Mouse (Mus musculus) CH12.LX (cell line): ENCODE measurements around the gene AL732309.1. TPM values are rescaled to one million over a fixed set of nuclear protein-coding genes. Genes with fewer than 3 reads are reported as not detected.

Experiments used
- polyA plus RNA-seq: library from polyadenylated mRNA; unstranded; fragments of >175 nt; gene quantifications from 2 replicates; pipeline ENCODE4 v1.2.1, GENCODE M21; 2012; ENCODE audit warnings: low read depth; ENCODE audit not compliant: insufficient read length
- total RNA-seq, 2 experiments: library from RNA; depleted of rRNA; stranded (reverse); fragments of 300-350 nt in 1 of 2; fragments of >200 nt in 1 of 2; gene quantifications; 2 replicates each; pipeline ENCODE4 v1.2.3; 2012 to 2014

AL732309.1 gene
- total and polyA plus RNA-seq, 3 experiments = 4.5 to 8.9 (median 6.7) TPM

Other genes starting within 250 kb of the AL732309.1 start
Only the 20 nearest of the 32 such genes appear.
- gene Nrarp, start 66.1 kb downstream of the AL732309.1 start, total RNA-seq (2012; rRNA removed) = 3.1 TPM in 2 replicates
- 0.24 and 0.35 TPM in 2 replicates for gene Nrarp, start 66.1 kb downstream of the AL732309.1 start, total RNA-seq (2014; rRNA removed)
- 0.14 and 0.20 TPM in 2 replicates for gene Nrarp, start 66.1 kb downstream of the AL732309.1 start, polyA plus RNA-seq
- gene Tor4a, start 50.0 kb downstream of the AL732309.1 start, total RNA-seq (2012; rRNA removed) = 17.5 and 20.4 TPM in 2 replicates
- 12.6 and 13.1 TPM in 2 replicates for gene Tor4a, start 50.0 kb downstream of the AL732309.1 start, total RNA-seq (2014; rRNA removed)
- gene Tor4a, start 50.0 kb downstream of the AL732309.1 start, polyA plus RNA-seq = 15.3 TPM in 2 replicates
- 57.0 and 58.7 TPM in 2 replicates for gene Nelfb, start 35.4 kb downstream of the AL732309.1 start, total RNA-seq (2012; rRNA removed)
- gene Nelfb, start 35.4 kb downstream of the AL732309.1 start, total RNA-seq (2014; rRNA removed) = 42.0 and 53.6 TPM in 2 replicates
- gene Nelfb, start 35.4 kb downstream of the AL732309.1 start, polyA plus RNA-seq = 52.5 and 58.0 TPM in 2 replicates
- gene Stpg3, start 32.2 kb downstream of the AL732309.1 start, total RNA-seq (2012; rRNA removed) = not detected in 2 replicates
- not detected in 2 replicates for gene Stpg3, start 32.2 kb downstream of the AL732309.1 start, total RNA-seq (2014; rRNA removed)
- gene Stpg3, start 32.2 kb downstream of the AL732309.1 start, polyA plus RNA-seq = not detected in 2 replicates
- 0.38 and 0.42 TPM in 2 replicates for gene Fam166a, start 28.1 kb downstream of the AL732309.1 start, total RNA-seq (2012; rRNA removed)
- gene Fam166a, start 28.1 kb downstream of the AL732309.1 start, total RNA-seq (2014; rRNA removed) = not detected in 2 replicates
- 23.4 and 35.0 TPM in 2 replicates for gene Fam166a, start 28.1 kb downstream of the AL732309.1 start, polyA plus RNA-seq
- gene Tubb4b, start 22.2 kb downstream of the AL732309.1 start, total RNA-seq (2012; rRNA removed) = 356 and 564 TPM in 2 replicates
- gene Tubb4b, start 22.2 kb downstream of the AL732309.1 start, total RNA-seq (2014; rRNA removed) = 592 and 605 TPM in 2 replicates
- gene Tubb4b, start 22.2 kb downstream of the AL732309.1 start, polyA plus RNA-seq = 490 and 520 TPM in 2 replicates
- not detected in 2 replicates for gene Slc34a3, start 12.5 kb downstream of the AL732309.1 start, total RNA-seq (2012; rRNA removed)
- gene Slc34a3, start 12.5 kb downstream of the AL732309.1 start, total RNA-seq (2014; rRNA removed) = not detected in 2 replicates
- gene Slc34a3, start 12.5 kb downstream of the AL732309.1 start, polyA plus RNA-seq = not detected in 2 replicates
- not detected in 2 replicates for gene Rnf224, start 10.1 kb downstream of the AL732309.1 start, total RNA-seq (2012; rRNA removed)
- gene Rnf224, start 10.1 kb downstream of the AL732309.1 start, total RNA-seq (2014; rRNA removed) = not detected in 2 replicates
- not detected in 2 replicates for gene Rnf224, start 10.1 kb downstream of the AL732309.1 start, polyA plus RNA-seq
- gene Rnf208, start 4.6 kb downstream of the AL732309.1 start, total RNA-seq (2012; rRNA removed) = 0.92 and 1.7 TPM in 2 replicates
- gene Rnf208, start 4.6 kb downstream of the AL732309.1 start, total RNA-seq (2014; rRNA removed) = 0.24 and 0.34 TPM in 2 replicates
- 0.78 and 1.4 TPM in 2 replicates for gene Rnf208, start 4.6 kb downstream of the AL732309.1 start, polyA plus RNA-seq
- gene Cysrt1, start 4.4 kb downstream of the AL732309.1 start, total RNA-seq (2012; rRNA removed) = not detected in 2 replicates
- gene Cysrt1, start 4.4 kb downstream of the AL732309.1 start, total RNA-seq (2014; rRNA removed) = not detected in 2 replicates
- not detected in 2 replicates for gene Cysrt1, start 4.4 kb downstream of the AL732309.1 start, polyA plus RNA-seq
- 22.7 and 28.3 TPM in 2 replicates for gene Tmem203, start 8.6 kb upstream of the AL732309.1 start, total RNA-seq (2012; rRNA removed)
- 18.4 and 21.2 TPM in 2 replicates for gene Tmem203, start 8.6 kb upstream of the AL732309.1 start, total RNA-seq (2014; rRNA removed)
- 14.5 and 21.5 TPM in 2 replicates for gene Tmem203, start 8.6 kb upstream of the AL732309.1 start, polyA plus RNA-seq
- gene Tprn, start 15.8 kb upstream of the AL732309.1 start, total RNA-seq (2012; rRNA removed) = 13.1 and 14.3 TPM in 2 replicates
- gene Tprn, start 15.8 kb upstream of the AL732309.1 start, total RNA-seq (2014; rRNA removed) = 7.0 and 8.2 TPM in 2 replicates
- gene Tprn, start 15.8 kb upstream of the AL732309.1 start, polyA plus RNA-seq = 17.0 and 19.3 TPM in 2 replicates
- gene Ssna1, start 25.6 kb upstream of the AL732309.1 start, total RNA-seq (2012; rRNA removed) = 80.6 and 98.5 TPM in 2 replicates
- gene Ssna1, start 25.6 kb upstream of the AL732309.1 start, total RNA-seq (2014; rRNA removed) = 72.9 and 82.0 TPM in 2 replicates
- 51.4 and 74.9 TPM in 2 replicates for gene Ssna1, start 25.6 kb upstream of the AL732309.1 start, polyA plus RNA-seq
- gene Anapc2, start 25.6 kb upstream of the AL732309.1 start, total RNA-seq (2012; rRNA removed) = 13.6 and 14.5 TPM in 2 replicates
- 9.6 and 13.0 TPM in 2 replicates for gene Anapc2, start 25.6 kb upstream of the AL732309.1 start, total RNA-seq (2014; rRNA removed)
- 48.7 and 55.2 TPM in 2 replicates for gene Anapc2, start 25.6 kb upstream of the AL732309.1 start, polyA plus RNA-seq
- not detected in 2 replicates for gene Tmem210, start 41.3 kb upstream of the AL732309.1 start, total RNA-seq (2012; rRNA removed)
- gene Tmem210, start 41.3 kb upstream of the AL732309.1 start, total RNA-seq (2014; rRNA removed) = not detected in 2 replicates
- not detected in 2 replicates for gene Tmem210, start 41.3 kb upstream of the AL732309.1 start, polyA plus RNA-seq
- gene Lrrc26, start 43.1 kb upstream of the AL732309.1 start, total RNA-seq (2012; rRNA removed) = not detected in 2 replicates
- not detected in 2 replicates for gene Lrrc26, start 43.1 kb upstream of the AL732309.1 start, total RNA-seq (2014; rRNA removed)
- not detected in 2 replicates for gene Lrrc26, start 43.1 kb upstream of the AL732309.1 start, polyA plus RNA-seq
- 0.04 and 0.17 TPM in 2 replicates for gene Grin1, start 72.3 kb upstream of the AL732309.1 start, total RNA-seq (2012; rRNA removed)
- gene Grin1, start 72.3 kb upstream of the AL732309.1 start, total RNA-seq (2014; rRNA removed) = 0.08 and 0.36 TPM in 2 replicates
- gene Grin1, start 72.3 kb upstream of the AL732309.1 start, polyA plus RNA-seq = 0.06 TPM in 1 of 2 replicates, not detected in the other
- gene Man1b1, start 85.5 kb upstream of the AL732309.1 start, total RNA-seq (2012; rRNA removed) = 45.7 and 58.1 TPM in 2 replicates
- gene Man1b1, start 85.5 kb upstream of the AL732309.1 start, total RNA-seq (2014; rRNA removed) = 39.3 and 41.8 TPM in 2 replicates
- gene Man1b1, start 85.5 kb upstream of the AL732309.1 start, polyA plus RNA-seq = 68.8 and 69.3 TPM in 2 replicates
- 21.0 and 36.0 TPM in 2 replicates for gene Dpp7, start 109.5 kb upstream of the AL732309.1 start, total RNA-seq (2012; rRNA removed)
- 16.2 and 19.4 TPM in 2 replicates for gene Dpp7, start 109.5 kb upstream of the AL732309.1 start, total RNA-seq (2014; rRNA removed)
- gene Dpp7, start 109.5 kb upstream of the AL732309.1 start, polyA plus RNA-seq = 20.9 and 22.7 TPM in 2 replicates
- 14.5 and 16.2 TPM in 2 replicates for gene Uap1l1, start 118.8 kb upstream of the AL732309.1 start, total RNA-seq (2012; rRNA removed)
- gene Uap1l1, start 118.8 kb upstream of the AL732309.1 start, total RNA-seq (2014; rRNA removed) = 3.3 and 4.3 TPM in 2 replicates
- gene Uap1l1, start 118.8 kb upstream of the AL732309.1 start, polyA plus RNA-seq = 27.6 and 30.8 TPM in 2 replicates